Mouse (Mus musculus) testis, adult 2 months (tissue): ENCODE measurements around the gene Cacng2.

Experiments
- CTCF ChIP-seq: fragments of 200-500 bp; IDR thresholded peaks from 2 replicates; pipeline ENCODE4 v1.5.1; 2012; ENCODE audit warnings: low read depth, mild to moderate bottlenecking, inconsistent platforms, low read length, moderate library complexity; ENCODE audit not compliant: control insufficient read depth, insufficient read depth, insufficient replicate concordance
- POLR2A ChIP-seq: fragments of 200-500 bp; IDR thresholded peaks from 2 replicates; pipeline ENCODE4 v1.6.1; 2012; ENCODE audit warnings: low read depth, mild to moderate bottlenecking, inconsistent platforms, low read length, moderate library complexity; ENCODE audit not compliant: control insufficient read depth

DNA sequence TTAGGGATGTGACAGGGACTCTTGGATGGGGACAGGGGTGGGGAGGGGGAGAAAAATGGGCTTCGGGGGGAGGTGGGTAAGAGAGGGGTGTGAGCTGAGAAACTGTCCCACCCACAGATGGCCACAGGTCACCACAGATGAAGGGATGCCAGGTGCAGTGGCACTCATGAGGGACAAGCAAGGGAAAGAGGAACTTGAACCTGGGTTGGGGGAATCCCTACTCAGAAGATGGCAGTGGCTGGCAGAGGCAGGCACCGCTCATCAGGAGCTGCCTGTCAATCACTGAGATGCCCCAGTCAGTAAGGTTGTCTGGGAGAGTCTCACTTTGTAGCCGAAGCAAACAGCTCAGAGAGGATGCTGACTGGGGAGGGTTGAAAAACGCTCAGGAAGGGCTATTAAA lies 45.5 kb upstream of the Cacng2 start:
- TF ChIP-seq POLR2A (no peak), CTCF (no peak)
